Mouse (Mus musculus) layer of hippocampus, adult 11-12 months (tissue): ENCODE data around the gene Ctla2b.
"Not testable (repeated sequence)": the region's sequence is repeated elsewhere in the genome, so short reads cannot be mapped to it uniquely, and the experiment has no call there.

ENCODE experiments used
- DNase-seq: peaks from one replicate; pipeline ENCODE4 v3.0.0; 2022; ENCODE audit warnings: low spot score

Ctla2b gene

GRCm38 (mm10) chr13:60897328-60897727, at the start of gene Ctla2b:
Gene Ctla2b (minus strand): TSS chr13:60897447.
- peak; percentile 5 for DNase-seq

DNA sequence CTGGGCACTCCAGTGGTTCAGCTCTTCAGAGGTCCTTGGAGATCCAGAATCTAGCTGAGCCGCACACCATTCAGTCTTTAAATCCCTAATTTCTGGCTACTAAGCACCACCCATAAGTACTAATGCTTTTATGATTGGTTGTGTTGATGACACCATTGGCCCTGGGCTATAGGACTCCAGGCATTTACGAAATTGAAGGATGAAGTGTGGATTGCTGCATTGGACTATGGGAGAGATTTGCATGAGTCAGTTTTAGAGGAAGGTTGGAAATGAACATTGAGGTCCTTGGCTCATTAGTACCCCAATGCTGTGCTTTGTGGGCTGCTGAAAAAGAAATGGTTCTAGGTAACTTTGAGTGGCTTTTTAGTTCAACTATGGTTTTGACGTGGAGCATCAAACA, 44.6 kb upstream of the Ctla2b start, which contains the start of gene Tpbpa:
Gene Tpbpa (minus strand): TSS at position 101 of the 400 bp plus-strand sequence.
- DNase-seq, result not testable (repeated sequence)

GRCm38 (mm10) chr13:60936500-60936901, 39.3 kb upstream of the Ctla2b start, which contains the start of the genes Gm49391 and Ctla2a:
Gene Gm49391 (minus strand): TSS chr13:60936571.
Gene Ctla2a (minus strand): TSS chr13:60936625.
- no peak for DNase-seq

- not testable (repeated sequence) for DNase-seq
Measured at GRCm38 (mm10) chr13:60935490-60935889, 38.2 kb upstream of the Ctla2b start, which contains the start of gene Gm49393. Gene Gm49393 (minus strand): TSS chr13:60935590.

GRCm38 (mm10) chr13:60904780-60905179, 7.5 kb upstream of the Ctla2b start, which contains the start of gene Tpbpb:
Gene Tpbpb (minus strand): TSS chr13:60904880.
- not testable (repeated sequence) for DNase-seq

DNA sequence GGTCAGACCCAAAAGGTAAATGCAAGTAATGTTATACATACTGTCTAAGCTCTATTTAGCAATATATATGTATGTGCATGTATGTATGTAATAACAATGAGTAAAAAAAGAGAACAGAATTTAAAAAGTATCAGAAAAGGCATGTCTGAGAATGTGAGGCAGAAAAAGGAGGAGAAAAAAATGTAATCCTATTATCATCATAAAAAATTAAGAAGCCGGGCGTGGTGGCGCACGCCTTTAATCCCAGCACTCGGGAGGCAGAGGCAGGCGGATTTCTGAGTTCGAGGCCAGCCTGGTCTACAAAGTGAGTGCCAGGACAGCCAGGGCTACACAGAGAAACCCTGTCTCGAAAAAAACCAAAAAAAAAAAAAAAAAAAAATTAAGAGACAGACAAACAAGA, 453 bp downstream of the Ctla2b start, which contains the start of gene Gm49392:
Gene Gm49392 (minus strand): TSS at position 101 of the 400 bp plus-strand sequence.
- DNase-seq, result not testable (repeated sequence)

GRCm38 (mm10) chr13:60895406-60896160, 1.7 kb downstream of the Ctla2b start:
- DNase-seq, result no peak

- no peak for DNase-seq
Measured at GRCm38 (mm10) chr13:60892301-60892700, 4.9 kb downstream of the Ctla2b start.

DNA sequence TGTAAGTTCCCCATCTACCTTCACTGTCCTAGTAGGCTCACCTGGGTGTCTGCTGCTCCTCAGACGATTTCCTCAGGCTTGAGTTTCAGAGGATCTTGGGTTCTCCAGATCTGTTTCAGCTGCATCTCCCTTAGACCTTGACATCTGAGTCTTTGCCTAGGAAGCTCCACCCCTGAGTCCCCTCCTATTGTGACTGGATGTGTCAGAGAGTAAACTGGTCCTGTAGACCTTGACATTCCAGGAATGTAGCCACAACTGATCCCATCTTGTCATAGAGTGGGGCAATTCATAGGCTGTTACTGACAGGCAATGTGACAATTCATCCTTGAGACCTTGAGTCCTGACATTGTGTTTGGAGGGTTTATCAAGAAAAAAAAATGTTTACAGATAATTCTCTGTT, 33.0 kb downstream of the Ctla2b start, which contains the start of gene 4930486L24Rik:
Gene 4930486L24Rik (minus strand): TSS at position 195 of the 400 bp plus-strand sequence.
- no peak for DNase-seq

DNA sequence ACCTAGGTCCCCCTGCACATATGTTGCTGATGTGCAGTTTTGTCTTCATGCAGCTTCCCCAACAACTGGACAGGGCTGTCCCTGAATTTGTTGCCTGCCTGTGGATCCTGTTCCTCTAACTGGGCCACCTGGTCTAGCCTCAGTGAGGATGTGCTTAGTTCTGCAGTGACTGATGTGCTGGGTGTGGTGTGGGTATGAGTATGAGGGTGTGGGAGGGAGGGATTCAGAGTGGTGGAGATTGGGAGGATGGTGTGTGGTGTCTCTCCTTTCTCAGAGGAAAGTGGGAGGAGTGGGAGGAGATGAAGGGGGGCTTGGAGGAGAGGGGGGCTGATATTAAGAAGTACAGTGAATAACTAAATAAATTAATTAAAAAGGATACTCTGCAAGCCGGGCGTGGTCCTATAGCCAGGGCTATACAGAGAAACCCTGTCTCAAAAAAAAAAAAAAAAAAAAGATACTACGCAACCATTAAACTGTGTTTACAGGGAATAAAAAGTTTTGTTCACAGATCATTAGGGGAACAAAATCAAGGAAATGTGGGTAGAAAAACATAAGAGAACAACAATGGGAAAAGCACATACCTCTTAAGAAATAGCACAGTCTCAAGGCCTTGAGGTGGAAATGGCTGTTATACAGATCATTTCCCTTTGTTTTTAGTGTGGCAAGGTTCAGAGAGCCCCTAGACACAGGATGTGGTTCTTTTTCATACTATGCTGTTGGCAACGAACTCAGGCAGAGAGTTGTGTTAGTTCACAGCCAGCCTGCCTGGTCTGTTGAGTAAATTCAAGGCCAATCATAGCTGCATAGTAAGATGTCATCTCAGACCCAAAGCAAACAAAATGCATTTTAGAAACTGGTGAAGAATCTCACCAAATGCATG, 48.8 kb downstream of the Ctla2b start:
- no peak for DNase-seq
